Mouse (Mus musculus) lung, embryonic 14.5 days (tissue): Measurements from ENCODE around the gene Zfyve16. TPM values are rescaled to one million over a fixed set of nuclear protein-coding genes. Genes with fewer than 3 reads are reported as not detected.

ENCODE experiments used
- ATAC-seq: fragments of 200-750 bp; cut with Nextera tagmentation; 2 replicates; pipeline ENCODE4 v1.8.0; 2017; ENCODE audit warnings: mild to moderate bottlenecking, moderate TSS enrichment, moderate library complexity; ENCODE audit not compliant: insufficient read depth
- DNase-seq: peaks from one replicate; pipeline ENCODE4 v3.0.0-alpha.2; 2015
- H3K27ac ChIP-seq: fragments of 300-500 bp; sonication (generic); 2 replicates; pipeline ENCODE4 v1.5.1; 2014; ENCODE audit warnings: low read depth, mild to moderate bottlenecking, moderate library complexity
- H3K27me3 ChIP-seq: fragments of 300-500 bp; sonication (generic); 2 replicates; pipeline ENCODE4 v1.6.1; 2014; ENCODE audit warnings: low read length, control low read depth; ENCODE audit not compliant: insufficient read depth
- H3K36me3 ChIP-seq: fragments of 300-500 bp; sonication (generic); 2 replicates; pipeline ENCODE4 v1.6.1; 2014; ENCODE audit warnings: control low read depth; ENCODE audit not compliant: insufficient read depth
- H3K4me1 ChIP-seq: fragments of 300-500 bp; sonication (generic); 2 replicates; pipeline ENCODE4 v1.6.1; 2014; ENCODE audit warnings: antibody characterized with exemption, control low read depth; ENCODE audit not compliant: insufficient read depth
- H3K4me2 ChIP-seq: fragments of 300-500 bp; sonication (generic); 2 replicates; pipeline ENCODE4 v1.6.1; 2014; ENCODE audit warnings: mild to moderate bottlenecking
- H3K4me3 ChIP-seq: fragments of 300-500 bp; sonication (generic); 2 replicates; pipeline ENCODE4 v1.5.1; 2014; ENCODE audit warnings: low read depth, low read length
- H3K9ac ChIP-seq: fragments of 300-500 bp; sonication (generic); 2 replicates; pipeline ENCODE4 v1.6.1; 2014
- H3K9me3 ChIP-seq: fragments of 300-500 bp; sonication (generic); 2 replicates; pipeline ENCODE4 v1.6.1; 2016; ENCODE audit warnings: low read depth, low read length, control low read depth
- CTCF ChIP-seq: IDR thresholded peaks from 2 replicates; pipeline ENCODE4 v1.5.1; 2016; ENCODE audit warnings: antibody characterized with exemption, low read depth
- WGBS: fragments of 180-500 bp; shearing (Covaris S2); extraction: QIAGEN DNeasy Blood & Tissue Kit; methylation state at CpG from one replicate; pipeline ENCODE4 v1.1.7; 2014; 5-methylcytosine and 5-hydroxymethylcytosine counted together
- polyA plus RNA-seq: library from polyadenylated mRNA; unstranded; fragments of >200 nt; fragmentation: Nextera tagmentation; extraction: Ambion mirVana; gene quantifications from 2 replicates; pipeline ENCODE4 v1.2.1, GENCODE M21; 2014

The Zfyve16 gene
- polyA plus RNA-seq, 1 experiment from 2014 or later: 11.9 TPM

- DNase-seq (no peak), ATAC-seq (no peak)
- Histone ChIP-seq H3K27ac (no peak overlapping the region), H3K36me3 (peaks cover 36% of the 10 kb centered on the region), H3K9me3 (no peaks in the 10 kb centered on the region), H3K4me1 (no peaks in the 10 kb centered on the region), H3K4me3 (no peak overlapping the region), H3K27me3 (no peaks in the 10 kb centered on the region), H3K4me2 (no peak overlapping the region), H3K9ac (no peak overlapping the region)
- no peak for TF ChIP-seq CTCF
- 82% methylated on average over 5 of the region's 5 CpGs for WGBS
Observed at GRCm38 (mm10) chr13:92523178-92523813, 7.4 kb downstream of the Zfyve16 start.

GRCm38 (mm10) chr13:92504871-92505270, 25.8 kb downstream of the Zfyve16 start:
- H3K9me3 ChIP-seq: no peaks in the 10 kb centered on the region
- DNase-seq: no peak
- 80% methylated on average over 12 of the region's 12 CpGs for WGBS
- peaks cover 54% of the 10 kb centered on the region for H3K36me3 ChIP-seq
- H3K4me2 ChIP-seq: no peak overlapping the region
- no peak overlapping the region for H3K27ac ChIP-seq
- TF ChIP-seq CTCF: no peak
- no peak overlapping the region for H3K4me3 ChIP-seq
- H3K4me1 ChIP-seq: no peaks in the 10 kb centered on the region
- no peaks in the 10 kb centered on the region for H3K27me3 ChIP-seq
- no peak overlapping the region for H3K9ac ChIP-seq
- ATAC-seq: no peak

GRCm38 (mm10) chr13:92491923-92492322, 38.7 kb downstream of the Zfyve16 start:
- Histone ChIP-seq H3K27ac (no peak overlapping the region), H3K36me3 (peaks cover 27% of the 10 kb centered on the region), H3K4me1 (no peaks in the 10 kb centered on the region), H3K4me3 (no peak overlapping the region), H3K9ac (no peak overlapping the region), H3K4me2 (no peak overlapping the region), H3K27me3 (no peaks in the 10 kb centered on the region), H3K9me3 (no peaks in the 10 kb centered on the region)
- DNase-seq (no peak), ATAC-seq (no peak)
- no peak for TF ChIP-seq CTCF
- WGBS: 84% methylated on average over 1 of the region's 1 CpGs

GRCm38 (mm10) chr13:92490817-92491216, 39.9 kb downstream of the Zfyve16 start:
- Histone ChIP-seq H3K9ac (no peak overlapping the region), H3K4me2 (no peak overlapping the region), H3K27ac (no peak overlapping the region), H3K36me3 (peaks cover 27% of the 10 kb centered on the region), H3K27me3 (no peaks in the 10 kb centered on the region), H3K4me1 (no peaks in the 10 kb centered on the region), H3K9me3 (no peaks in the 10 kb centered on the region), H3K4me3 (no peak overlapping the region)
- TF ChIP-seq CTCF: no peak
- no peak for DNase-seq
- WGBS: 79% methylated on average over 4 of the region's 4 CpGs
- ATAC-seq: no peak

- Histone ChIP-seq H3K4me2 (peak within 1 kb of the TSS; percentile 72), H3K27ac (peak within 1 kb of the TSS; percentile 47; the same call in 1 of the 2 replicates)
- peak; percentile 95 for DNase-seq
Observed at GRCm38 (mm10) chr13:92483852-92484463, 46.7 kb downstream of the Zfyve16 start, which contains the start of gene Fam151b. Gene Fam151b (minus strand): TSS chr13:92484015.

GRCm38 (mm10) chr13:92483348-92483747, 47.3 kb downstream of the Zfyve16 start:
- H3K27ac ChIP-seq: 0 out of 2 replicates have a peak overlapping the region, but pooled peaks have one; percentile 16
- peak overlapping the region; percentile 72 for H3K4me2 ChIP-seq
- no peaks in the 10 kb centered on the region for H3K27me3 ChIP-seq
- no peaks in the 10 kb centered on the region for H3K9me3 ChIP-seq
- H3K36me3 ChIP-seq: 0 out of 2 replicates have a peak, but pooled peaks cover 3% of the 10 kb centered on the region
- H3K9ac ChIP-seq: peak overlapping the region; percentile 38; the same call in 1 of the 2 replicates
- H3K4me3 ChIP-seq: peak overlapping the region; percentile 47
- DNase-seq (peak; percentile 74), ATAC-seq (peak; percentile 72)
- TF ChIP-seq CTCF: peak; percentile 68
- no peaks in the 10 kb centered on the region for H3K4me1 ChIP-seq
- 14% methylated on average over 3 of the region's 3 CpGs for WGBS

More at GRCm38 (mm10) chr13:92483852-92484463, 46.7 kb downstream of the Zfyve16 start, which contains the start of gene Fam151b:
- H3K36me3 ChIP-seq: 0 out of 2 replicates have a peak, but pooled peaks cover 3% of the 10 kb centered on the region
- H3K9me3 ChIP-seq: no peaks in the 10 kb centered on the region
- peak within 1 kb of the TSS; percentile 47 for H3K4me3 ChIP-seq
- no peaks in the 10 kb centered on the region for H3K27me3 ChIP-seq
- H3K9ac ChIP-seq: peak within 1 kb of the TSS; percentile 40; the same call in 1 of the 2 replicates
- peak; percentile 99 for ATAC-seq
- no peak for TF ChIP-seq CTCF
- WGBS: 7% methylated on average over 19 of the region's 19 CpGs
- no peaks in the 10 kb centered on the region for H3K4me1 ChIP-seq

- Histone ChIP-seq H3K27ac (no peak overlapping the region), H3K9me3 (no peaks in the 10 kb centered on the region), H3K4me3 (no peak overlapping the region), H3K4me1 (no peaks in the 10 kb centered on the region), H3K36me3 (no peaks in the 10 kb centered on the region), H3K4me2 (no peak overlapping the region), H3K9ac (no peak overlapping the region), H3K27me3 (no peaks in the 10 kb centered on the region)
- TF ChIP-seq CTCF: no peak
- ATAC-seq: no peak
- 54% methylated on average over 2 of the region's 2 CpGs for WGBS
- no peak for DNase-seq
Observed at GRCm38 (mm10) chr13:92470151-92470550, 60.5 kb downstream of the Zfyve16 start.
